ENCODE assay signal across 8 mouse cellular contexts in genomic region chrX:93911087-93911840, GRCm38 (mm10). TPM values are rescaled to one million over a fixed set of nuclear protein-coding genes. Genes with fewer than 3 reads are reported as not detected.
DNase-seq lines count a peak whose midpoint lies in the region; TF ChIP-seq lines count a peak whose summit lies in the region.

No protein-coding gene starts in this region.

- peak; percentile 46; the same call in 1 of the 2 replicates for TF ChIP-seq CTCF in spleen, adult 2 months (IDR thresholded peaks at IDR 0.05; ENCODE audit: extremely low read depth, insufficient read depth, insufficient read length, insufficient replicate concordance)
- peak; percentile 69; the same call in 1 of the 2 replicates for TF ChIP-seq CTCF in small intestine, adult 2 months (IDR thresholded peaks at IDR 0.05; ENCODE audit: extremely low read depth, insufficient read length, insufficient replicate concordance, low read depth, low read length)

- peak in 1 of 2 experiments; percentile 12 for DNase-seq in spleen, adult 2 months (ENCODE audit: low read depth in 1 of 2, low spot score in 2 of 2)
- no peak for DNase-seq in spleen, adult 12 weeks (ENCODE audit: low spot score)
- DNase-seq in embryo, embryonic 10 days (ENCODE audit: low spot score): peak; percentile 77
- peak; percentile 32 for DNase-seq in gastrocnemius, postnatal 14 days
- DNase-seq in induced T-regulatory cell, adult 2 months (ENCODE audit: low read depth): peak; percentile 53
- DNase-seq in left cerebral cortex, postnatal 4 days: peak; percentile 35
- DNase-seq in midbrain, embryonic 10.5 days (ENCODE audit: low spot score): peak; percentile 60

- no peak for TF ChIP-seq POLR2A in spleen, adult 2 months (IDR thresholded peaks at IDR 0.05; ENCODE audit: low read depth, low read length)
- no peak for TF ChIP-seq POLR2A in small intestine, adult 2 months (IDR thresholded peaks at IDR 0.05; ENCODE audit: low read depth, low read length)

- no peaks in the 10 kb centered on the region for H3K27me3 ChIP-seq in spleen, adult 2 months (ENCODE audit: control insufficient read depth, insufficient read depth, low read length)
- peaks cover 58% of the 10 kb centered on the region for H3K27me3 ChIP-seq in midbrain, embryonic 10.5 days (ENCODE audit: low read depth, poor library complexity, severe bottlenecking)
- no peaks in the 10 kb centered on the region for H3K27me3 ChIP-seq in small intestine, adult 2 months (ENCODE audit: control insufficient read depth, insufficient read depth, low read length)

- 34% methylated on average over 21 of the region's 21 CpGs for WGBS in spleen, adult 2 months
- WGBS in midbrain, embryonic 10.5 days: 27% methylated on average over 21 of the region's 21 CpGs
- 12% methylated on average over 21 of the region's 21 CpGs for WGBS in small intestine, adult 2 months

- intact Hi-C loops in gastrocnemius, postnatal 14 days (cut with DNase I; ENCODE audit: low total_unique reads): no loop called here
- intact Hi-C loops in left cerebral cortex, postnatal 4 days (cut with DNase I): no loop called here

- no peak overlapping the region; the same call in 1 of the 2 replicates for H3K4me3 ChIP-seq in spleen, adult 2 months (ENCODE audit: extremely low read depth, insufficient read depth, insufficient read length)
- peak overlapping the region; percentile 46 for H3K4me3 ChIP-seq in midbrain, embryonic 10.5 days
- H3K4me3 ChIP-seq in small intestine, adult 2 months (ENCODE audit: low read depth, low read length): peak overlapping the region; percentile 47

- no peaks in the 10 kb centered on the region for H3K9me3 ChIP-seq in midbrain, embryonic 10.5 days (replicated peaks)

- H3K4me1 ChIP-seq in spleen, adult 2 months (ENCODE audit: control insufficient read depth, insufficient read depth, insufficient read length): no peaks in the 10 kb centered on the region; the same call in 1 of the 2 replicates
- peaks cover 3% of the 10 kb centered on the region; the same call in 1 of the 2 replicates for H3K4me1 ChIP-seq in midbrain, embryonic 10.5 days
- 0 out of 2 replicates have a peak, but pooled peaks cover 2% of the 10 kb centered on the region for H3K4me1 ChIP-seq in small intestine, adult 2 months (ENCODE audit: control insufficient read depth, insufficient read depth, insufficient read length, low read length)

- H3K36me3 ChIP-seq in spleen, adult 2 months (ENCODE audit: control insufficient read depth, insufficient read depth, low read length): no peaks in the 10 kb centered on the region
- no peaks in the 10 kb centered on the region for H3K36me3 ChIP-seq in midbrain, embryonic 10.5 days
- H3K36me3 ChIP-seq in small intestine, adult 2 months (ENCODE audit: control insufficient read depth, insufficient read depth, low read length): no peaks in the 10 kb centered on the region

- no peak overlapping the region for H3K27ac ChIP-seq in spleen, adult 2 months (ENCODE audit: insufficient read depth, low read length)
- H3K27ac ChIP-seq in midbrain, embryonic 10.5 days (replicated peaks): peak overlapping the region; percentile 74
- no peak overlapping the region for H3K27ac ChIP-seq in small intestine, adult 2 months (ENCODE audit: insufficient read depth, low read depth, low read length)

RNA-seq across cellular contexts. Expression of gene AU015836, which starts 57.2 kb away (rescaled TPM):
- not detected in 2 replicates for polyA plus RNA-seq in spleen, adult 2 months (2012; rRNA removed)
- not detected for total RNA-seq in gastrocnemius, postnatal 14 days (2021)
- not detected for total RNA-seq in left cerebral cortex, postnatal 4 days (2021)
- 0.06 TPM in 1 of 2 replicates, not detected in the other for polyA plus RNA-seq in midbrain, embryonic 10.5 days (2016; fragmentation: Nextera tagmentation; extraction: Ambion mirVana)
- not detected in 2 replicates for polyA plus RNA-seq in small intestine, adult 2 months (2012; rRNA removed)
